Mouse (Mus musculus): ENCODE measurements around the gene Fam151b.

- TF ChIP-seq ZC3H11A (IDR thresholded peaks at IDR 0.05; ENCODE audit: borderline replicate concordance, low read depth, low read length) (no peak), HCFC1 (IDR thresholded peaks at IDR 0.05; ENCODE audit: borderline replicate concordance, insufficient read depth, low read length) (no peak), CHD2 (IDR thresholded peaks at IDR 0.05; ENCODE audit: low read depth, low read length) (no peak)
These were observed 13.7 kb downstream of the Fam151b start for GRCm38 (mm10) chr13:92470151-92470550.
